Mouse (Mus musculus): Measurements from ENCODE around the gene Slc4a2.

DNA sequence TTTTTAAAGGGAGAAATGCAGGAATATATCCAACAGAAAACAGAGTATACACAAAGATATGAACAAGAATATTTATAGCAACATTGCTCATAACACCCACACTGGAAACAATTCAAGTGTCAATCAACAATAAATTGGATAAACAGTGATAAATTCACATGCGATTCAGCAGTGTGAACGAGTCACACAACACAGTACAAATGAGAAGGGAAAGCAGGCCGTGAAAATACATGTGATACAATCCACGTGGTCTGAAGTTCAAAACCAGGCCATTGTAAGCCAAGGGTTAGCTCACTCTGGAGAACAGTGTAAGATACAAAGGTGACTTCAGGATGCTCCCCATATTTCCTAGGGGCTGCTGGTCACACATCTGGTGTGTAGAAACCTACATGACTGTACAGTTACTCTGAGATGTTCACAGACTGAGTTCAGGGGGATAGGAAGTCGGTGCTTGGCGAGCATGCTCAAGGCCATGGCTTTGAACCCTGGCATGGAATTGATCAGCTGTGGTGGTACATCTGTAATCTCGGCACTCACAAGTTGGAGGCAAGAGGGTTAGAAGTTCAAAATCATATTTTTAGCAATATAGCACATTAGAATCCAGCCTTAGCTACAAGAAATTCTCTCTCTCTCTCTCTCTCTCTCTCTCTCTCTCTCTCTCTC is 48.8 kb upstream of the Slc4a2 start:
- TF ChIP-seq CTCF (IDR thresholded peaks at IDR 0.05; ENCODE audit: low read depth) (no peak), EP300 (IDR thresholded peaks at IDR 0.05; ENCODE audit: low read depth) (no peak)

Measured in liver, postnatal 0 days (tissue).